Mouse (Mus musculus): ENCODE results near the gene Entpd3. TPM values are rescaled to one million over a fixed set of nuclear protein-coding genes. Genes with fewer than 3 reads are reported as not detected.
A peak's percentile ranks its signal among the peaks of the same experiment; 100 is the strongest.

Entpd3 gene
- polyA plus RNA-seq, 1 experiment from 2014 or later = not detected

- DNase-seq (no peak), ATAC-seq (no peak)
- Histone ChIP-seq H3K4me3 (ENCODE audit: low read depth, low read length) (no peak overlapping the region), H3K27ac (ENCODE audit: low read depth) (no peak overlapping the region), H3K36me3 (replicated peaks; ENCODE audit: insufficient read depth, low read length) (no peaks in the 10 kb centered on the region), H3K9ac (replicated peaks) (no peak overlapping the region), H3K9me3 (ENCODE audit: low read length) (no peaks in the 10 kb centered on the region), H3K4me2 (ENCODE audit: low read depth, low read length) (no peak overlapping the region), H3K27me3 (ENCODE audit: insufficient read depth, low read length) (peaks cover 40% of the 10 kb centered on the region), H3K4me1 (ENCODE audit: insufficient read depth) (peaks cover 11% of the 10 kb centered on the region; the same call in 1 of the 2 replicates)
- no peak for TF ChIP-seq EP300 (IDR thresholded peaks at IDR 0.05; ENCODE audit: low read depth)
- no peak for TF ChIP-seq CTCF (IDR thresholded peaks at IDR 0.05; ENCODE audit: low read depth)
- 24% methylated on average over 6 of the region's 6 CpGs for WGBS (ENCODE audit: insufficient replicate concordance)
These were observed 2.6 kb downstream of the Entpd3 start for GRCm38 (mm10) chr9:120542241-120542640.

- Histone ChIP-seq H3K4me1 (ENCODE audit: insufficient read depth) (0 out of 2 replicates have a peak, but pooled peaks cover 2% of the 10 kb centered on the region), H3K4me3 (ENCODE audit: low read depth, low read length) (no peak overlapping the region), H3K36me3 (replicated peaks; ENCODE audit: insufficient read depth, low read length) (no peaks in the 10 kb centered on the region), H3K9ac (replicated peaks) (no peak overlapping the region), H3K27me3 (ENCODE audit: insufficient read depth, low read length) (peaks cover 19% of the 10 kb centered on the region; the same call in 1 of the 2 replicates), H3K9me3 (ENCODE audit: low read length) (no peaks in the 10 kb centered on the region), H3K27ac (ENCODE audit: low read depth) (no peak overlapping the region), H3K4me2 (ENCODE audit: low read depth, low read length) (no peak overlapping the region)
- DNase-seq (no peak), ATAC-seq (no peak)
- TF ChIP-seq CTCF (IDR thresholded peaks at IDR 0.05; ENCODE audit: low read depth) = no peak
- TF ChIP-seq EP300 (IDR thresholded peaks at IDR 0.05; ENCODE audit: low read depth) = no peak
- WGBS (ENCODE audit: insufficient replicate concordance) = 26% methylated on average over 2 of the region's 2 CpGs
These were observed 6.4 kb downstream of the Entpd3 start for GRCm38 (mm10) chr9:120545994-120546393.

DNA sequence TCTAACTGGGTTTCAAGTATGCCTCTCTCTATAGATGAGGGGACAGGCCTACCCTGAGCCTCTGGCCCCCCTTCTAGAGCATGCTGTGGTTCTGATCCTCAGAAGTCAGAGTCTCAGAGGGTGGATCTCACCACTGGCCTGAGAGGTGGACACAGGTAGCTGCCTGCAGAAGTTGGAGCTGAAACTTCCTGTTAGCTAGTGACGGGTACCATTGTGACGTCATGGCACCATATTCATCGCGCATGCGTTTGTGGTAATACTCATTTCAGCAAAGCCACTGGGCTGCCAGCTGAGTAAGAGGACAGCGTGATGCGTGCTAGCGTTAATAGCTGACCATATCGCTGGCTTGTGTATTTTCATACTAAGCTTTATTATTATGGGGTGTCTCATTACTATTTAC lies 6.9 kb downstream of the Entpd3 start:
- H3K36me3 ChIP-seq (replicated peaks; ENCODE audit: insufficient read depth, low read length) = no peaks in the 10 kb centered on the region
- H3K4me3 ChIP-seq (ENCODE audit: low read depth, low read length) = no peak overlapping the region
- no peak for DNase-seq
- H3K27me3 ChIP-seq (ENCODE audit: insufficient read depth, low read length) = peaks cover 16% of the 10 kb centered on the region; the same call in 1 of the 2 replicates
- no peak overlapping the region for H3K9ac ChIP-seq (replicated peaks)
- H3K4me1 ChIP-seq (ENCODE audit: insufficient read depth) = 0 out of 2 replicates have a peak, but pooled peaks cover 2% of the 10 kb centered on the region
- no peak for ATAC-seq
- no peak overlapping the region for H3K4me2 ChIP-seq (ENCODE audit: low read depth, low read length)
- TF ChIP-seq CTCF (IDR thresholded peaks at IDR 0.05; ENCODE audit: low read depth) (no peak), EP300 (IDR thresholded peaks at IDR 0.05; ENCODE audit: low read depth) (no peak)
- H3K9me3 ChIP-seq (ENCODE audit: low read length) = no peaks in the 10 kb centered on the region
- H3K27ac ChIP-seq (ENCODE audit: low read depth) = no peak overlapping the region
- 80% methylated on average over 9 of the region's 9 CpGs for WGBS (ENCODE audit: insufficient replicate concordance)

GRCm38 (mm10) chr9:120547026-120547668 lies 7.5 kb downstream of the Entpd3 start:
- Histone ChIP-seq H3K27me3 (ENCODE audit: insufficient read depth, low read length) (peaks cover 11% of the 10 kb centered on the region; the same call in 1 of the 2 replicates), H3K36me3 (replicated peaks; ENCODE audit: insufficient read depth, low read length) (no peaks in the 10 kb centered on the region), H3K9ac (replicated peaks) (no peak overlapping the region), H3K4me2 (ENCODE audit: low read depth, low read length) (0 out of 2 replicates have a peak overlapping the region, but pooled peaks have one; percentile 13), H3K4me3 (ENCODE audit: low read depth, low read length) (no peak overlapping the region), H3K4me1 (ENCODE audit: insufficient read depth) (0 out of 2 replicates have a peak, but pooled peaks cover 2% of the 10 kb centered on the region), H3K9me3 (ENCODE audit: low read length) (no peaks in the 10 kb centered on the region), H3K27ac (ENCODE audit: low read depth) (no peak overlapping the region)
- DNase-seq = no peak
- ATAC-seq = no peak
- no peak for TF ChIP-seq EP300 (IDR thresholded peaks at IDR 0.05; ENCODE audit: low read depth)
- no peak for TF ChIP-seq CTCF (IDR thresholded peaks at IDR 0.05; ENCODE audit: low read depth)
- WGBS (ENCODE audit: insufficient replicate concordance) = 18% methylated on average over 16 of the region's 16 CpGs

- Histone ChIP-seq H3K27ac (ENCODE audit: low read depth) (no peak overlapping the region), H3K27me3 (ENCODE audit: insufficient read depth, low read length) (0 out of 2 replicates have a peak, but pooled peaks cover 12% of the 10 kb centered on the region), H3K4me3 (ENCODE audit: low read depth, low read length) (no peak overlapping the region), H3K36me3 (replicated peaks; ENCODE audit: insufficient read depth, low read length) (no peaks in the 10 kb centered on the region), H3K9me3 (ENCODE audit: low read length) (no peaks in the 10 kb centered on the region), H3K4me1 (ENCODE audit: insufficient read depth) (0 out of 2 replicates have a peak, but pooled peaks cover 1% of the 10 kb centered on the region), H3K4me2 (ENCODE audit: low read depth, low read length) (no peak overlapping the region), H3K9ac (replicated peaks) (no peak overlapping the region)
- 83% methylated on average over 9 of the region's 9 CpGs for WGBS (ENCODE audit: insufficient replicate concordance)
- TF ChIP-seq CTCF (IDR thresholded peaks at IDR 0.05; ENCODE audit: low read depth) (no peak), EP300 (IDR thresholded peaks at IDR 0.05; ENCODE audit: low read depth) (no peak)
- ATAC-seq (no peak), DNase-seq (no peak)
These were observed 11.2 kb downstream of the Entpd3 start for GRCm38 (mm10) chr9:120550778-120551177.

- Histone ChIP-seq H3K9me3 (ENCODE audit: low read length) (no peaks in the 10 kb centered on the region), H3K9ac (replicated peaks) (no peak overlapping the region), H3K27ac (ENCODE audit: low read depth) (no peak overlapping the region), H3K4me2 (ENCODE audit: low read depth, low read length) (no peak overlapping the region), H3K4me1 (ENCODE audit: insufficient read depth) (no peaks in the 10 kb centered on the region), H3K27me3 (ENCODE audit: insufficient read depth, low read length) (no peaks in the 10 kb centered on the region), H3K36me3 (replicated peaks; ENCODE audit: insufficient read depth, low read length) (no peaks in the 10 kb centered on the region), H3K4me3 (ENCODE audit: low read depth, low read length) (no peak overlapping the region)
- TF ChIP-seq CTCF (IDR thresholded peaks at IDR 0.05; ENCODE audit: low read depth) = no peak
- TF ChIP-seq EP300 (IDR thresholded peaks at IDR 0.05; ENCODE audit: low read depth) = no peak
- no peak for DNase-seq
- no peak for ATAC-seq
- 55% methylated on average over 3 of the region's 3 CpGs for WGBS (ENCODE audit: insufficient replicate concordance)
These were observed 24.0 kb downstream of the Entpd3 start for GRCm38 (mm10) chr9:120563590-120563989.

Data from liver, postnatal 0 days (tissue).